Mouse (Mus musculus): ENCODE results near the gene Hapln3.

Hapln3 gene

DNA sequence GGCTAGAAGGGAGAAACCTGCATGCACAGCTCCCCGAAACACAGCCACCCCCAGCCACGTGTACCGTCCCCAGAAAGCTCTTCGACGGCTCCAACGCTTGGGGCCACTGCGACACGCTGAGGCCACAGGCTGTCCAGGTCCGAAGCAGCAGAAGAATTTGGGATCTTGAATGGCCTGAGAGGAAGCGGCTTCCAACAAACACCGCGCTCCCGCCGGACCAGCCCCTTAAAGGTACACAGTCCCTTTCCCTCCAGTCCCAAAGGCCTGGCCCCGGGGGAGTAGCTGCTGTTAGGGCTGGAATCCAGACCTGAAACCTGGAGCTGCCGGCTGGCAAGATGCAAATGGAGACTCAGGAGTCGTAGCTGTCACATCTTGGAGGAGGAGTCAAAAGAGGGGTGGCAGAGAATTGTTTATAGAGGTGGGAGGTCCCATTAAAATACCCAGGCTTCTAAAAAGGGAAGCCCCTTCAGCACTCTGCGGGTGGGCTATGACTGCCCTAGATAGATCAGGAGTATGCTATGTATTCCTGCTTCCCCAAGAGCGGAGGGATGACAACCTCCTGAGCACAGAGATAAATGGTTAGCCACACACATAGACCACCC lies at the start of gene Hapln3:
Gene Hapln3, minus strand, starts transcription at position 176 of the 602 bp plus-strand sequence.
- no peak for DNase-seq

DNA sequence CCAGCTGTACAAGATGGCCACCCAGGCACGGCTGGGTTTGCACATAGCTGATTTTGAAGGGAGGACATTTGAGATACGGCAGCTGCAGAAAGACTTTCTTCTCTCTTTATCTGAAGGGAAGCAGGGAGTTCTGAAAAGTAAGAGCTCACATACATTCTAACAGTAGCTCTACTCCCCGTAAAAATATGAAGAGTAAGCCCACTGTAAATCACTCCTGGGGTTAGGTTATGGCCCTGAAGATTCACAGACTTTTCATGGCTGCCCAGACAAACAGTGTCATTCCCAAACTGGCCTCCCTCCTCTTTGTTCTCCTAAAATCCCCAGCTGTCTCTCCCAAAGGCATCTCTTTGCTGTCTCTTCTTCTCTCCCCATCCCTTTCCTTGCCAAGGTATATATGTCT lies 43.0 kb upstream of the Hapln3 start:
- no peak for DNase-seq

DNA sequence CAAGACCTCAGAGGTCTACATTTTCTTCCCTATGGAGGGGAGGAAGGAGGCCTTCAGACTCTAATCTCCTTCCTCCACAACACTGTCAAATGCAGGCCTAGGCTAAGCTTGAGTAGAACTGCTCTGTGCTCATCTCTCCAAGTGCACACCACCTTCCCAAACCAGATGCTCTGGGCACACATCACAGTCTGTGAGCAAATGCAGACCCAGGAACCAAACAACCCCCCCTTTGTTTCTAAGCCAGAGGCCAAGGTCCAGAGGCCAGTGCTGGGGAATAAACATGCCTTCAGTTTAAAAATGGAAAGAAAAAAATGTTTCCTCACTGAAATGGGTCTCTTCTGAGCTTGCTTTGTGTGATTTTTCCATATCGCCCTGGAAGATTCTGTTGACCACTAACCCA lies 41.0 kb upstream of the Hapln3 start:
- DNase-seq: no peak

DNA sequence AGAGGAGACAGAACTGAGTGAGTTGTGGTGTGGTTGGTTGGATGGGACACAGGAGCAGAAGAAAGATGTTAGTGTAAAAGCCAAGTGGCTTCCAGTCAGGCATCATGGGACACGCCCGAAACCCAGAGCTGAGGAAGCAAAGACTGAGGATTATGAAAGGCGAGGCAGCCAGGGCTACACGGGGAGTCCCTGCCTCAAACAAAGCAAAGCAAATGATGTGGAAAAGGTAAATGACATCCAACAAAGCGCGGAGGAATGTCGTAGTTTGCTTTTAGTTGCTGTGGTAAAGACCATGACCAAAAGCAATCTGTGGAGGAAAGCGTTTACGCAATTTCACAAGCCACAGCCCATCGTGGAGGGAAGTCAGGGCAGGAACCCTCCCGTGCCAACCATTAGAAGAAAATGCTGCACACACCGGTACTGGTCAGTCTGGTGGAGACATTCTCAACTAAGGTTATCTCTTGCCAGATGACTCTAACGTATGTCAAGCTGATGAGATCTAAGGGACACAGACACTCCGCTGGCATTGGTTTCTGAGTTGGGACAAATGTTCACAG lies 36.3 kb upstream of the Hapln3 start:
- no peak for DNase-seq

DNA sequence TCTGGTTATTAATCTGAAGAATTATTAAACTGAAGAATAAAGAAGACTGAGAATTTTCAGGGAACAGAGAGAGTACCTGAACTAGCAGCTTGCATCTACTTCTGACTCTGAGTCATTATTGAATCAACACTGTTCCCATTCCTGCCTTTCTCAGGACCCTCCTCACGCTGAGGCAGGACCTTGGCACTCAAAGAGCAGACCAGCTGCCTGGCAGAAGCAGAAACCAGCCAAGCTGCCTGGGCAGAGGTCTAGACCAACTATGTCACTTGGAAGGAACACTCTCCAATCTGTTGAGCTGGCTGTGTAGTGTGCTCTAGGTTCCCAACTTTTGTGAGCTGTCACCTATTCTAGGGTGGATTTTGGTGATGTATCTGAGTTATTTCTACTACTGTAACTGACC lies 28.6 kb upstream of the Hapln3 start:
- no peak for DNase-seq

DNA sequence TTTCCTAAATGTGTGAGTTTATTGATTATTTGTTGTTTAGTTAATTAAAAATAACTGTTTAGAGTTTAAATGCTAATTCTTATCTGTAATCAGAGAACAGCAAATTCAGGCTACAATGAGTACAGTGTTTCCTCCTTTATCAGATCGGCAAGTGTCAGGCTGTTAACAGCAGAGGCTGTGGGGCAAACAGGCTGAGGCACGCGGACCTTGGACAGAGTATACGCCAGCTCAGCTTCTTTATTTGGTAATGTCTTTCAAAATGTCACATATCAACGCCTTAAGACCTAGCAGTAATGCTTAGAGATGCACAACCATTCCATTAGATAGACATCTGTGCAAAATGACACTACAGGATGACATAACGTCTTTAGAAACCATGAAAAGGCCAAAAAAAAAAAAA lies 18.7 kb upstream of the Hapln3 start:
- DNase-seq: no peak

DNA sequence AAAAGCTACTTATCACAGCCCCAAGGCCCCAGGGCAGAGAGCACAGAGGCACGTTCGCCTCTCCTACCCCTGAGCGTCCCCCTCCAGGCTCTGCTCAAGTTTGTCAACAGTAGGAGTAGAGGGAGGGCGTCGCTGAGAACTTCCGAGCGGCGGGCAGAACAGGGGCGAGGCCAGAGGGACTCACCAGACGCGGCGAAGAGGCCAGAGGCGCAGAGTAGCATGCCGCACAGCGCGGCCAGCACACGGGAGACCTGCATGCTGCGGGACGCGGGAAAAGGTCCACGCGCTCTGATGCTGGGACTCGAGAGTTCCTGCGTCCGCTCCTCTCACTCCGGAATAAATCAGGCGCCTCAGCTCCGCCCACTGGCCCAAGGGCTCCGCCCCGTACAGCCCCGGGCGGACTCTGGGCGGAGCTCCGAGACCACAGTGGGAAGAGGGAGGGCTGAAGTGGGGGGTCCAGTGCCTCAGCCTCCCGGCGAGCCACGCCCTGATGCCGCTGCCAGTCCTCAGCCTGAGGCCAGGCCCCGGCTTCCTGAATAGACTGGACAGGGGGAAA lies 18.0 kb upstream of the Hapln3 start, which contains the start of gene Mfge8:
Gene Mfge8, minus strand, starts transcription at position 350 of the 556 bp plus-strand sequence.
- DNase-seq: peak; percentile 70

DNA sequence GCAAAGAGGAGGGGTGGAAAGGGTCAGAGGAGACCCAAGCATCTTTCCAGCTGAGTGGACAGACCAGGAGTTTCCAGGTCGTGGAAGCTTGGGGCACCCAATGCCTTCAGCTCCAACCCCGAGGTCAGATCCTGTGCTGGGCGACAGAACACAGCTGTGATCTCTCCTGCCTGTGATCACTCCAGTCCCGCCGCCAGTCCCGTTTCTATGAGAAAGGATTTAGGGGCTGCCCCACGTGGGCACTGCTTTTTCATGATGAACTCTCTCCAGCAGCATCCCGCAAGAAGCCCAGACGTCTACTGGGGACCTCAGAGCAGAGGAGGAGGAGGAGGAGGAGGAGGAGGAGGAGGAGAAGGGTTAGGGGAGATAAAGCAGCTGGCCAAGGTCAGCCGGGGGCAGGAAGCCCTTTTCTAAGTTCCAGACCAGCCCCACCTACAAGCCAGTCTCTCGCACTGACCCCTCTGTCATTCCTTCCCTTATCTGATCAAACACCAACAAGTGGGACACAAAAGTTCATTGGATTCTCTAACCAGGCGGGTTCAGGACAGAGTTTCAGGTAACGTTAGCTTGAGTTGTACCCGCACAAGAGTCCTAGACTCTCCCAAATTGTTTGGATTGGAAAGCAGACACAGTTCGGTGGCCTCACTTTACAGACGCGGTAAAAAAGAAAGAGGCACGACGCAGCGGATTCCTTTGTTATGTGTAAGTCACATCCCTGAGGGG lies 17.3 kb upstream of the Hapln3 start:
- no peak for DNase-seq

DNA sequence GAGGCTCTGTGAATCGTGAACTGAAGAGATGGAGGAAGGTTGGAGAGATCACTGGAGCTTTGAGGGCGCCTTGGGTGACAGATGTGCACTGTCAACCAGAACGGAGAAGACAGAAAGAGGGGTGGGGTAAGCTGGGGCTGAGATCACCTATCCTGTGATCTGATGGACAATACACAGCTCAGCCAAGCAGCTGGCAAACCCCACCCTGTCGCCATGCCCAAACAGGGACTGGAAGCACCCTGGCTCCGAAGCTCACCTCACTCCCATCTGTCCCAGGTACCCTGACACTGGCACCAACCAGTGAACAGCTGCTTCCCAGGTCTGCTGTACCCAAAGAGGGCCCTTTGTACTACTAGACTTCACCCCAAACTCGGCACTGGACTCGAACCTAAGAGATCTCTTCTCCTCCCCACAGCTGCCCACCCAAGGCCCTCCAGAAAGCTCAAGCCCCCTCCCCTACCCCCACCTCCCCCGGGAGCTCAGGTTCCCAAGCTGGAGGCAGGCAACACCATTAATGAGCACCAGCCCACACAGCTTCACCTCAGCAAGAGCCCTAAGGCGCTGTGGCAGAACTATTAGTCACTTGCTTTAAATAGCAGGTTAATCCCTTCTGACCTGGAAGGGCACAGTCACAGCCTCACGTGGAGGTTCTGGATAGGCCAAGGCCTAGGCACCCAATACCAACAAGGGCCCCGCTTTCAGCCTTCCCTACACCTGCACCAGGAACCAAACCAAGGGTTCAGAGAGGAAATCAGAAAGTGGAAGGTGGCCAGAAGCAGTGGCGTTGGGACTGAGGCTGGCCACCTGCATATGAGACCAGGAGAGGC lies 16.4 kb upstream of the Hapln3 start:
- no peak for DNase-seq

DNA sequence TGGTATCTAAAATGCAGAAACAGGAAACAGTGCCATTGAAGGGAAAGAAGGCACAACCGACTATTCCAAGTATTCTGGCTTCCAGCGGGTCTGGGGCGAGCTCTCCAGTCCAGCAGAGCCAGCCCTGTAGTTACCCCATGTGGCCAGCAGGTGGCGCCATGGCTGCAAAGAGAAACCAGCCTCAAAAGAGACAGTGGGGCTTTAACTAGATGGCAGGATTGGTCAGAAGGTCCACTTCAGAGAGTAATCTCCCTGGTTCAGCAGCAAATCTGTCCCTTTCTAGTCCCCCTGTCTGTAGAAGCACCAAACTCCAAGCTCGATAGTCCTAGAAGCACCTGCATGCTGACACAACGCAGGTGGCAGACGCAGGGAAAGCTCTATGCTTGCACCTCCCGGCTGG lies 10.1 kb upstream of the Hapln3 start:
- peak; percentile 81 for DNase-seq

DNA sequence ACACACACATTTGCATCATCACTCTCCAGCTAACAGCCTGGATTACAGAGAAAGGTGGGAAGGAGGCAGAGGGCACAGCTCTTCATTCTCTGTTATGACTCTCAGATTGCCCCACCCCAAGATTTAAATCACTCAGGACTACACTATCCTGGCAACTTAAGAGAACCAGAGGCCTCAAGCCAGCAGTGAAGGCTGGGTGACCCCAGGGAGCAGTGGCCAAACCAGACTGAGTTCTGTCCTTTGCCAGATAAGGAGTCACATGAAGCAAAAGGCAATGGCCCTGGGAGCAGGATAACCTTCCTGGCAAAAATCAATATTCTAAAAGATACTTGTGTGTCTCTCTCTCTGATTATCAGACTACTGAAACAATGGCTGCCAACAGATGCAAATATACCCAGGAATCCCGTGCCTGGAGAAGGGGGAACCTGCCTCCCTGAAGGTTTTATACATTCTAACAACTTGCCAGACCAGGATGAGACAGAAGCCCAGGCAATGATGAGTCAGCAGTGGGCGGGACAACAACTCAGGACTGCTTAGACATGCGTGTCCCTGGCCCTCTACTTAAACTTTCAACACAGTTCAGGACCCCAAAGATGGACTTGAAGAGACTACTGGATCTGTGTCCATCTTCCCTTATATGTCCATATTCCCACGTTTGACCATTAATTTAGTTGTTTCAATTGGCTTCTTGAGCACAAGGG lies 9.2 kb upstream of the Hapln3 start:
- no peak for DNase-seq

DNA sequence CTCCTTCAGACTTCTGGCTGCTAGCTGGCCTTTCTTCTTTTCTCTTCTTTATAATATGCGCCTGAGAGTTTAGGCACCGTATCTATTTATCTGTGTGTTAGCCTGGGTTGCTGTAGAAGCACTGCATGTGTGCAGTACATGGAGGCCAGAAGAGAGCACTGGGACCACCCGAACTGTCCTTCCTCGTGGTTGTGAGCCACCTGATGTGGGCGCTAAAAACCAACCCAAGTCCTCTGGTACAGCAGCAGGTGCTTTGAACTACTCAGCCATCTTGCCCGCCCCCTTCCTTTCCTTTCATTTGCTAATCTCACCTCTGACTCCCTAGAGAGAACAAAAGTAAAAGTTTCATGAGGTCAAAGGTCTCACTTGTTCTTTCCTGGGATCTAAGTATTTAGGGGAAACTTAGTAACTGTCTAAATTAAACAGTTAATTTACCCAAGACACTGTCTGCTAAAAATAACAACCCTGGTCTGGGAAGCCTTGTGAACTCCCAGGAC lies 8.6 kb upstream of the Hapln3 start:
- DNase-seq: no peak

DNA sequence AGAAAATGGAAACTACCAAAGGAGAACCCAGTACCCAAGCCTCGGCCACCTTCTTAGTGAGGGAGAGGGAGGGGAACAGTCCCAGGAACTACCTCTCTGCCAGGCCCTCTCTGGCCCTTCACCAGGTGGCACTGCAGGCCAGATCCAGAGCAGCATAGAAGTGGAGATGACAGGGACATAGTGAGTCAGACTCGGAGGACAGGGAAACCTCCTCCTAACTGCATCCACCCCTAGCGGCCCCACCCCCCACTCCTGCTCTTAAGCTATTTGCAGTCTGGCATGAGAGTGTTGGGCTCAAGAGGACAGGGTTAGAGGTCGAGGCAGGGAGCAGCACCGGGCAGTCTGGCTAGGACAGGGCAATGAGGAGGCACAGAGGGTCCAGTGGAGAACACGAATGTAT lies 2.6 kb upstream of the Hapln3 start:
- no peak for DNase-seq

DNA sequence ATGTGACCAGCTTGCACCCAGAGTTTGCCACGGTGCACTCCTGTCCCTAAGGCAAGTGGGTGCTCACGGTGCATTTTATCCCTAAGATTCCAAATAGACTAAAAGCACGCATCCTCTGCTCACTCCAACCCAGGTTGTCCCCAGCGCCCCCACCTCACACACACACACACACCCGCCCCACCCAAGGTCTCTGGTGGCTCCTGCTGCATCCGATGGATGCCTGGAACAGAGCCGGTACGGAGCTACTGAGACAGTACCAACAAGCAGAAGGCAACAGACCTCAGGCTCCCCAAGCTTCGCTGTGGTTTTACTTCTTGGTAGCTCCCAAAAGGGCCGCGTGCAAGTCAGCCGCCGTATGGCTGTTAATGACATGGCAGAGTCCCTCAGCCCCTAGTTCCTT lies 433 bp downstream of the Hapln3 start:
- no peak for DNase-seq

DNA sequence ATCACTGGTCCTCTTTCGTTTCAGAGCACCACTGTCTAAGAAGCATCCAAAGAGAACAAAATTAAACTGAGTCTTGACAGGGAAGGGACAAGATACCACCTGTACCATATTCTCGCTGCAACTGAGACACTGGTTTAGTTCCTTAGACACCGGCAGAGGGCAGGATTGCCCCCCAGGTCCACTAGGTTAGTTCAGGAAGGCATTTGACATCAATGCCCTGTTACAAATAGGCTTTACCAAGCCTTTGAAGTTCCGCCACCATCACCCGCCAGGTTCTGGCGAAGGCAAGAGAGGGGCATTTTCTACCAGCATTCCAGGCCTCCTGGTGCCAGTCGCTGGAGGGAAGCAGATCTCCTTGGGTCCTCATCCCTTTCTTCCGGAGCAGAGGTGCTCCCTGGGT lies 935 bp downstream of the Hapln3 start:
- no peak for DNase-seq

DNA sequence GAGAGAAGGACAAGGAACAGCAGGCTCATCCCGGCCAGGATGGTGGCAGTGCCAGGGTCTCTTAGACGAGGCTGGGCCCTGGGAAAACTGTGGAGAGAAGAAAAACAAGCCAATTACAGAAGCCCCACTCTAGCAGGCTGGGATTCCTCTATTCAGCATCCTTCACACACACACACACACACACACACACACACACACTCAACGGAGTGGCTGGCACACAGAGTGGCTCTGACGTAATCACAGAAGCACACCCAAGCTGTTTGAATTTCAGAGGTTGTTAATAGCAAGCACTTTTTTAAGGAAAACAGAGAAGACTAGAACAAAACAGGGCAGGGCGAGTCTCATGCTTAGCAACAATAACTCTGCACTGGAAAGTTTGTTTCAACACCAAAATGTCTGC lies 7.4 kb downstream of the Hapln3 start:
- DNase-seq: peak; percentile 16

DNA sequence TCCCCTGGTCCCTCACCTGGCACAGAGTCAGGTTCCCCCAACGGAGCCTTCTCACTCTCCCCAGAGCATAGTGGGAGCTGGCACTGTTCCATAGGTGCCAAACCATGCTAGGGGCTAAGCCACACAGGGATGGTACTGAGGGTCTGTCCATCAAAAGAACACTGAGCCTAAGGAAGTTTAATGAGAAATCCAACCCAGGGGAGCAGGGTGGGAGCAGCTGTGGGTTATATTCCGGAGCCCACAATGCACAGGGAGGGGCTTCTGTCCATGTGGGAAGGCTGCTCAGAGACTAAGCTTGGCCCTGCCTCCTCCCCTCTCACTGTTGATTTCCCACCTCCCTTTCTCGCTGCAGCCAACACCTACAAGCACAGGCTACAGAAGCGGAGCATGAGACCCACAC lies 17.0 kb downstream of the Hapln3 start:
- DNase-seq: no peak

DNA sequence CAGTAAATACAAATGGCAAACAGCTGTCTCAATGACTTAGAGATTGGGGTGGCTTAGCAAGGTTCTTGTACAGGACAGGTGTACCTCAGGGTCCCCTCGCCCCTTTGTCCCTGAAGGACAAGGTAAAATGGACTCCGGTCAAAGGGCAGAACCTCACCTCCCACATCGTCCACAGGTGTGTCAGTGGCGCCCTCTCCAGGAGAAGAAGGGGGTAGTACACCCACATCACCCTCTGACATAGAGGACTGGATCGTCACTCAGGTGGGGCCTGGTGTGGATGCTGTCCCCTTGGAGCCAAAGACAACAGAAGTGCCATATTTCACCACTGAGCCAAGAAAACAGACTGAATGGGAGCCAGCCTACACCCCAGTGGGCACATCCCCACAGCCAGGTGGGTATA lies 34.3 kb downstream of the Hapln3 start:
- DNase-seq: no peak

DNA sequence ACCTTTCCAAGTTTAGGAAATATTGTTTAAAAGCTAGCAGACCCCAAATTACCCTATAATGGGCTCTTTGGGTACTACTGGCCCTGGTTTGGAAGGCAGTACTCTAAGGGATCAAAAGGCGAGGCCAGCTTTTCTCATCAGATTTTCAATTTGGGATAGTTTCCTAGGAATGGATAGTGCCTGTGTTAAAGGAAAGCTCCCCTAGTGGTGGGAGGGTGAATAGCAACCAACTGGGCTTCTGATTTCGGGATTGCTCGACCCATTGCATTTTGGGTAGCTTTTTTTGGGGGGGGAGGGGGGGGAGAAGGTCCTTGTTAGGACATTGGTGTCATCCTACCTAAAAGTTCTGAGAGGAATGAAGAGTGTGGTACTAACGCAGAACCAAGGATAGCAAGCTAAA lies 41.7 kb downstream of the Hapln3 start:
- no peak for DNase-seq

DNA sequence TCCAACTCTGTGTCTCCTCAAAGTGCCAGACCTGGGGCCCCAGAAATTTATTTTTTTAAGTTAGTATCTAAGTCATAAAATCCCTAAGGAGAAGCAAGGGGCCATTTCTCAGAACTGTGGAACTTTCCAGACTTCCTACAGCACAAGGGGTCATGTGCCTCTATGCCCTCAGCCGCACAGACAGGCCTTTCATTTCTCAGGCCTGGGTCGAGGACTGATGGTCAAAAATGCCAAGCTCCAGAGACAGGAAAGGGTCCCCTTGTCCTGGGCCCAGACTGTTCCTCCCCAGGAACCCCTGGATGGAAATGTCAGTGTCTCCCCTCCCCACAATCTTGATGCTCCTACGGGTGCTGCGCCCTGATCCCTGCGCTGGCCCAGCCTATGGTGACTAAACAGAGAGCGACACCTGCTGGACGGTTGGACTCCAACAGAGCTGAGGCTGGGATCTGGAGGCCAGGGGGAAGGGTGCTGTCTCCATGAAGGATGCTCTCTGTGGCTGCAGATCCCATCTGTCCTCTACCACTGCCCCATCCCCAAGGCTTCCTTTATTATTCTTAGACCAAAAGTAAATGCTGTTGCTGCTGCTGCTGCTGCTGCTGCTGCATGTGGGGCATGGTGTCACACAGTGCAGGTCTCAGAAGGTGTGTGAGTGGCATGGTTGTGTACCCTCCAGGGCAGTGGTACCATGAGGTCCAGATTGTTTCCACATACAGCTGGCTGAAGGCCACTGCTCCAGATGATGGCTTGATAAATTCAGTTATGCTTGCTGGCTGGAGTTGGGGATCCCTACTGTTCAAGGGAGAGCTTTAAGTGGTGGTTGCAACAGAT lies 50.0 kb downstream of the Hapln3 start:
- DNase-seq: peak; percentile 59

DNA sequence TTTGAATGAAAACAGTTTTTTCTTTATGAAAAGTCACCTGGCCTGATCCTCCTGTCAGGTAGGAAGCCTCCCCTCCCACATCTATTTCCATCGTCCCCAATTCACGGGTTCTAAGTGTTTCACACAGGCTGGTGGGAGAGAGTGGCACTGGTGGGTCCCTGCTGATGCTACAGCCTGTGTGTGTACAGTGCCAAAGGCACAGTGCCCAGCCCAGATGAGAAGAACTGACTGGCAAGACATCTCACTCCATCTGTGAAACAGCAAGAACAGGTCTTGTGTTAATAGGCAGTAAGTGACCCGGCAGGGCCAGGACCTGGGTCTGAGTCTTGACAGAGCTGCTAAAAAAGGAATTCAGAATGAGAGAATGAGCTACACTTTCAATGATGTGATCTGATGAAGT lies 51.6 kb downstream of the Hapln3 start:
- no peak for DNase-seq

DNA sequence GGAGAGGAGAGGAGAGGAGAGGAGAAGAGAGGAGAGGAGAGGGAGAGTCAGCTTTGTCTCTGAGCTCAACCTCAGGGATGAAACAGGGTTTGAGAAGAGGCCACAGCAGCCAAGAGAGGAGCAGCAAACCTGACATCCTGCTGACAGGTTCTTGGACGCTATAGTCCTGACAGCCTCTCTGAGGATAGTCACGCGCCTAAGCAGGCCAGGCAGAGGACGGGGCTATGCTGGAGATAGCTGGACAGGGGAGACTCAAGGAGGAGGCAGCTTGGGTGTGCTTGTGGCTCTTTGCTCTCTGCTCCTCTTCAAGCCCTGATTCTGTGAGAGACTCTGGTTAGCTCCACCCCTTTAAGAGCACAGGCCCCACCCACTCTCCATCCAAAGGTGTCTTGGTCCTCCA lies 62.6 kb downstream of the Hapln3 start:
- no peak for DNase-seq

All from right cerebral cortex, postnatal 25 days (tissue).